Comparison of ENCODE assay signal across 26 mouse cellular contexts in the genomic region with DNA sequence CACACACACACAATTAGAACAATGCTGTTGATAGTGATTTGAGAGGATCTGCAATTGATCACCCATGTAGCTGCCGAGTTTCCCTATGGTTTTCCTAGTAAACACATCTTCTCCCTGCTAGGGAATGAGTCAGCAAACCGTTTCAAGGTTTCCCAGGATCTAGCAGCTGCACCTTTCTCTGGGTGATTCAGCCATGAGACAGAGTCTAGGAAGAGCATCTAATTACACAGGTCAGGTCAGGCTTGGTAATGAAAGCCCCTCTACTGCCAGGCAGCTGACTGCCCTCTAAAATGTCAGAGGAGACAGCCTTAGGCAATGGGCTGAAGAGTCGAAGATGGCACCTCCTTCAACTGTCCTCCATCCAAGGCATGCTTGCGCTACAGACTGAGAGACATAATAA.
A peak's percentile ranks its signal among the peaks of the same experiment; 100 is the strongest.
DNase-seq lines count a peak whose midpoint lies in the region; ATAC-seq and TF ChIP-seq lines count a peak whose summit lies in the region.
"Had no signal": no experiment of that assay in that cellular context is flagged by ENCODE, and none has a peak within 500 bp of the region (broad histone marks: within the 10 kb centered on the region; RNA-seq: fewer than 3 reads in every experiment).

No protein-coding gene starts in this region.

- H3K36me3 ChIP-seq in forebrain, embryonic 10.5 days (replicated peaks), result no peaks in the 10 kb centered on the region
- no peaks in the 10 kb centered on the region for H3K36me3 ChIP-seq in forebrain, embryonic 13.5 days (ENCODE audit: poor library complexity, severe bottlenecking)
- no peaks in the 10 kb centered on the region for H3K36me3 ChIP-seq in kidney, embryonic 16.5 days (ENCODE audit: insufficient read depth, low read length)
- no peaks in the 10 kb centered on the region for H3K36me3 ChIP-seq in stomach, embryonic 15.5 days
- no peaks in the 10 kb centered on the region for H3K36me3 ChIP-seq in stomach, postnatal 0 days (ENCODE audit: control insufficient read depth, insufficient read depth, low read length)
- H3K36me3 ChIP-seq: forebrain, embryonic 12.5 days; heart, embryonic 12.5 days; midbrain, embryonic 12.5 days; neural tube, embryonic 15.5 days had no signal

- ATAC-seq in forebrain, embryonic 13.5 days, result no peak
- peak; percentile 83; the same call in 1 of the 2 replicates for ATAC-seq in kidney, embryonic 16.5 days (ENCODE audit: low FRiP score, low TSS enrichment)
- ATAC-seq in stomach, embryonic 15.5 days (ENCODE audit: insufficient read depth, low FRiP score, low read depth), result no peak
- ATAC-seq in stomach, postnatal 0 days (ENCODE audit: low FRiP score, low TSS enrichment), result no peak
- ATAC-seq: CD4-positive, CD25-positive, alpha-beta regulatory T cell, adult 4 months; inflammation-experienced regulatory T-cells, adult 6 months had no signal

- H3K4me3 ChIP-seq in forebrain, embryonic 10.5 days, result no peak overlapping the region
- H3K4me3 ChIP-seq in forebrain, embryonic 13.5 days, result no peak overlapping the region
- H3K4me3 ChIP-seq in kidney, embryonic 16.5 days (ENCODE audit: low read length), result no peak overlapping the region
- H3K4me3 ChIP-seq in stomach, embryonic 15.5 days (replicated peaks), result no peak overlapping the region
- H3K4me3 ChIP-seq in stomach, postnatal 0 days (ENCODE audit: low read depth, low read length), result no peak overlapping the region
- no peak overlapping the region for H3K4me3 ChIP-seq in gastrocnemius, adult 2 months
- H3K4me3 ChIP-seq: erythroblast, embryonic 14.5 days; forebrain, embryonic 12.5 days; heart, embryonic 12.5 days; midbrain, embryonic 12.5 days; neural tube, embryonic 15.5 days had no signal

- no peaks in the 10 kb centered on the region for H3K4me1 ChIP-seq in forebrain, embryonic 10.5 days
- H3K4me1 ChIP-seq in forebrain, embryonic 13.5 days, result no peaks in the 10 kb centered on the region
- H3K4me1 ChIP-seq in kidney, embryonic 16.5 days (ENCODE audit: insufficient read depth, low read length), result peaks cover 14% of the 10 kb centered on the region
- peaks cover 2% of the 10 kb centered on the region; the same call in 1 of the 2 replicates for H3K4me1 ChIP-seq in stomach, embryonic 15.5 days
- no peaks in the 10 kb centered on the region for H3K4me1 ChIP-seq in stomach, postnatal 0 days (replicated peaks; ENCODE audit: control insufficient read depth, insufficient read depth)
- H3K4me1 ChIP-seq: forebrain, embryonic 12.5 days; heart, embryonic 12.5 days; midbrain, embryonic 12.5 days; neural tube, embryonic 15.5 days had no signal

- no peak overlapping the region for H3K9ac ChIP-seq in forebrain, embryonic 13.5 days
- H3K9ac ChIP-seq in kidney, embryonic 16.5 days (replicated peaks; ENCODE audit: low read length), result no peak overlapping the region
- no peak overlapping the region for H3K9ac ChIP-seq in stomach, embryonic 15.5 days
- no peak overlapping the region for H3K9ac ChIP-seq in stomach, postnatal 0 days (ENCODE audit: low read length)
- H3K9ac ChIP-seq: forebrain, embryonic 12.5 days; heart, embryonic 12.5 days; hindbrain, embryonic 14.5 days; liver, embryonic 14.5 days; lung, embryonic 14.5 days; midbrain, embryonic 12.5 days; neural tube, embryonic 15.5 days had no signal

- peak overlapping the region; percentile 25; the same call in 1 of the 2 replicates for H3K27ac ChIP-seq in forebrain, embryonic 10.5 days
- H3K27ac ChIP-seq in forebrain, embryonic 13.5 days, result no peak overlapping the region
- 0 out of 2 replicates have a peak overlapping the region, but pooled peaks have one; percentile 43 for H3K27ac ChIP-seq in kidney, embryonic 16.5 days (ENCODE audit: low read length)
- 0 out of 2 replicates have a peak overlapping the region, but pooled peaks have one; percentile 26 for H3K27ac ChIP-seq in stomach, embryonic 15.5 days
- no peak overlapping the region for H3K27ac ChIP-seq in stomach, postnatal 0 days (replicated peaks)
- H3K27ac ChIP-seq in gastrocnemius, adult 2 months, result no peak overlapping the region
- H3K27ac ChIP-seq: forebrain, embryonic 12.5 days; hindbrain, embryonic 14.5 days; liver, embryonic 14.5 days; midbrain, embryonic 12.5 days; neural tube, embryonic 15.5 days had no signal

- no peaks in the 10 kb centered on the region for H3K27me3 ChIP-seq in forebrain, embryonic 10.5 days (ENCODE audit: poor library complexity, severe bottlenecking)
- H3K27me3 ChIP-seq in forebrain, embryonic 13.5 days, result no peaks in the 10 kb centered on the region
- no peaks in the 10 kb centered on the region for H3K27me3 ChIP-seq in kidney, embryonic 16.5 days (ENCODE audit: insufficient read depth, low read length)
- H3K27me3 ChIP-seq in stomach, embryonic 15.5 days (replicated peaks), result no peaks in the 10 kb centered on the region
- no peaks in the 10 kb centered on the region for H3K27me3 ChIP-seq in stomach, postnatal 0 days (ENCODE audit: control insufficient read depth, insufficient read depth, low read length)
- H3K27me3 ChIP-seq: forebrain, embryonic 12.5 days; heart, embryonic 12.5 days; midbrain, embryonic 12.5 days; neural tube, embryonic 15.5 days had no signal

- intact Hi-C loops in gastrocnemius, adult 2 months (cut with DNase I), result no loop called here

- no peak overlapping the region for H3K4me2 ChIP-seq in forebrain, embryonic 13.5 days
- H3K4me2 ChIP-seq in kidney, embryonic 16.5 days (replicated peaks; ENCODE audit: low read depth, low read length), result no peak overlapping the region
- no peak overlapping the region for H3K4me2 ChIP-seq in stomach, embryonic 15.5 days
- no peak overlapping the region for H3K4me2 ChIP-seq in stomach, postnatal 0 days (replicated peaks; ENCODE audit: low read depth)
- H3K4me2 ChIP-seq: forebrain, embryonic 12.5 days; heart, embryonic 12.5 days; hindbrain, embryonic 14.5 days; lung, embryonic 14.5 days; midbrain, embryonic 12.5 days; neural tube, embryonic 15.5 days had no signal

- TF ChIP-seq EP300 in stomach, postnatal 0 days (optimal IDR thresholded peaks at IDR 0.05), result no peak

- no peaks in the 10 kb centered on the region for H3K9me3 ChIP-seq in forebrain, embryonic 10.5 days
- H3K9me3 ChIP-seq in forebrain, embryonic 13.5 days (replicated peaks), result no peaks in the 10 kb centered on the region
- no peaks in the 10 kb centered on the region; the same call in 1 of the 2 replicates for H3K9me3 ChIP-seq in kidney, embryonic 16.5 days (ENCODE audit: low read length)
- H3K9me3 ChIP-seq in stomach, embryonic 15.5 days, result no peaks in the 10 kb centered on the region
- no peaks in the 10 kb centered on the region for H3K9me3 ChIP-seq in stomach, postnatal 0 days (ENCODE audit: control insufficient read depth, low read length)
- H3K9me3 ChIP-seq: forebrain, embryonic 12.5 days; heart, embryonic 12.5 days; midbrain, embryonic 12.5 days; neural tube, embryonic 15.5 days had no signal

- WGBS in forebrain, embryonic 10.5 days, result 82% methylated on average over 4 of the region's 4 CpGs
- WGBS in forebrain, embryonic 13.5 days, result 74% methylated on average over 4 of the region's 4 CpGs
- WGBS in kidney, embryonic 16.5 days, result 43% methylated on average over 4 of the region's 4 CpGs
- WGBS in stomach, embryonic 15.5 days, result 67% methylated on average over 4 of the region's 4 CpGs
- WGBS in stomach, postnatal 0 days, result 64% methylated on average over 4 of the region's 4 CpGs

- TF ChIP-seq CTCF in stomach, postnatal 0 days (IDR thresholded peaks at IDR 0.05; ENCODE audit: low read depth), result no peak
- TF ChIP-seq CTCF in gastrocnemius, adult 2 months (IDR thresholded peaks at IDR 0.05), result no peak

- DNase-seq in forebrain, embryonic 10.5 days (ENCODE audit: extremely low spot score, low spot score), result no peak
- no peak for DNase-seq in kidney, postnatal 36 days
- DNase-seq in stomach, postnatal 0 days (ENCODE audit: low spot score), result no peak
- no peak for DNase-seq in gastrocnemius, adult 2 months
- DNase-seq: cerebellum, adult 2 months; cerebellum, postnatal 14 days; gastrocnemius, postnatal 36 days; heart, adult 18-20 months; layer of hippocampus, adult 9-11 months; liver; lung, embryonic 14.5 days; right cerebral cortex, postnatal 25 days; thymus, adult 18-20 months; thymus, postnatal 25 days had no signal

Comparison
In these comparisons a context has a peak if more than half of its experiments do, and no peak if none do; other contexts are left out.
1. H3K27ac ChIP-seq: peak in forebrain, embryonic 10.5 days (single experiment), kidney, embryonic 16.5 days (single experiment) and stomach, embryonic 15.5 days (single experiment); none in forebrain, embryonic 13.5 days (single experiment), stomach, postnatal 0 days (single experiment) and gastrocnemius, adult 2 months (single experiment).